Mouse (Mus musculus): ENCODE measurements around the gene Pnmal1. TPM values are rescaled to one million over a fixed set of nuclear protein-coding genes. Genes with fewer than 3 reads are reported as not detected.

Gene Pnmal1
- polyA plus RNA-seq, 1 experiment from 2014 or later, result 3.7 TPM

DNA sequence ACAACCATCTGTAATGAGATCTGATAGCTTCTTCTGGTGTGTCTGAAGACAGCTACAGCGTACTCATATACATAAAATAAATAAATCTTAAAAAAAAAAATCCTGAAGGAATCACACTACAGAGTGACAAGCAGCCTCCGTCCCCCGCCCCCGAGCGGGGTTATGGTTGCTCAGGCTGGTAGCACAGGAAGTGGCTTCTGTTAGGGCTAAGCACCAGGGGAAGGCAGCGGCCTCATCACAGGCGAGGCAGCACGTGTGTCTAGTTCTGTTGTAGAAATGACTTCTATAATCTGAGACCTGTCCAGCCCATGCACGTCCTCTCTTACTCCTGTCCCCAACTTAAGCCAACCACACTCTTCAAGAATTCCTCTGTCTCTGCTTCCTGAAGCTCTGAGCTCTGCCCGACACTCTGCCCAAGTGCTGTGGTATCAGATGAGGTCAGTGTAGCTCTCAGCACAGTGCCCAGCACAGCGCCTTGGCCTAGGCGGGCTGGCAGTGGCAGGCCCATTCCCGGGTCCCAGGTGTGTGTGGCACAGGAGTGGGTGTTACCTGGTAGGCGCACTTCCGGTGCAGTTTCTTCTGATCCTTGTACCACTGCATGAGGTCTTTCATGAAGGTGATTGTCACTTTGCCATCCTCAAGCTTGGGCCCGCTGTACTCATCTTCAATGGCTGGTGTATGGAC is 50.0 kb downstream of the Pnmal1 start:
- 91% methylated on average over 16 of the region's 16 CpGs for WGBS
- Histone ChIP-seq H3K27me3 (replicated peaks; ENCODE audit: control insufficient read depth, insufficient read depth, low read length) (no peaks in the 10 kb centered on the region), H3K9me3 (ENCODE audit: control insufficient read depth, low read length) (no peaks in the 10 kb centered on the region), H3K27ac (ENCODE audit: low read depth) (no peak overlapping the region), H3K4me2 (ENCODE audit: low read length) (no peak overlapping the region), H3K4me3 (ENCODE audit: low read depth, low read length) (no peak overlapping the region), H3K9ac (ENCODE audit: low read length) (no peak overlapping the region), H3K36me3 (ENCODE audit: control insufficient read depth, insufficient read depth, low read length) (peaks cover 100% of the 10 kb centered on the region), H3K4me1 (replicated peaks; ENCODE audit: control insufficient read depth, insufficient read depth, low read length) (no peaks in the 10 kb centered on the region)
- no peak for DNase-seq (ENCODE audit: low spot score)
- ATAC-seq (replicated peaks; ENCODE audit: low FRiP score, low TSS enrichment, low read depth), result no peak

DNA sequence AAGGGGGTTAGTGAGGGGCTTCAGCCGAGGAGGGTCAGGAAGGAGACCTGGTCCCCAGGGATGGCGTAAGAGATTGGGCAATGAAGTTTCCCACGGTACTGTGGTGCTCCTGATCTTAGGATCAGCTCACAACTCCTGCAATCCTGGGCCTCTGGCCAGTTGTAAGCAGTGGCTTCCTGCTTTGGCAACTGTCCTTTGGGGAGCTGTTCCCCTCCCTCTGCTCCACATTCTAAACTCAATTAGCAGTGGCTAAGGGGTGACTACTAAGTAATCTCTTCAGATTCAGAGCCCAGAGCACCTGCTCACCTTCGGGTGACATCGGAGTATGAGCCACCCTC is 50.5 kb downstream of the Pnmal1 start:
- H3K27ac ChIP-seq (ENCODE audit: low read depth), result no peak overlapping the region
- no peak overlapping the region for H3K9ac ChIP-seq (ENCODE audit: low read length)
- ATAC-seq (replicated peaks; ENCODE audit: low FRiP score, low TSS enrichment, low read depth) (no peak), DNase-seq (ENCODE audit: low spot score) (no peak)
- H3K9me3 ChIP-seq (ENCODE audit: control insufficient read depth, low read length), result no peaks in the 10 kb centered on the region
- H3K4me1 ChIP-seq (replicated peaks; ENCODE audit: control insufficient read depth, insufficient read depth, low read length), result no peaks in the 10 kb centered on the region
- no peaks in the 10 kb centered on the region for H3K27me3 ChIP-seq (replicated peaks; ENCODE audit: control insufficient read depth, insufficient read depth, low read length)
- H3K4me2 ChIP-seq (ENCODE audit: low read length), result no peak overlapping the region
- no peak overlapping the region for H3K4me3 ChIP-seq (ENCODE audit: low read depth, low read length)
- peaks cover 100% of the 10 kb centered on the region for H3K36me3 ChIP-seq (ENCODE audit: control insufficient read depth, insufficient read depth, low read length)
- WGBS, result 89% methylated on average over 5 of the region's 5 CpGs

DNA sequence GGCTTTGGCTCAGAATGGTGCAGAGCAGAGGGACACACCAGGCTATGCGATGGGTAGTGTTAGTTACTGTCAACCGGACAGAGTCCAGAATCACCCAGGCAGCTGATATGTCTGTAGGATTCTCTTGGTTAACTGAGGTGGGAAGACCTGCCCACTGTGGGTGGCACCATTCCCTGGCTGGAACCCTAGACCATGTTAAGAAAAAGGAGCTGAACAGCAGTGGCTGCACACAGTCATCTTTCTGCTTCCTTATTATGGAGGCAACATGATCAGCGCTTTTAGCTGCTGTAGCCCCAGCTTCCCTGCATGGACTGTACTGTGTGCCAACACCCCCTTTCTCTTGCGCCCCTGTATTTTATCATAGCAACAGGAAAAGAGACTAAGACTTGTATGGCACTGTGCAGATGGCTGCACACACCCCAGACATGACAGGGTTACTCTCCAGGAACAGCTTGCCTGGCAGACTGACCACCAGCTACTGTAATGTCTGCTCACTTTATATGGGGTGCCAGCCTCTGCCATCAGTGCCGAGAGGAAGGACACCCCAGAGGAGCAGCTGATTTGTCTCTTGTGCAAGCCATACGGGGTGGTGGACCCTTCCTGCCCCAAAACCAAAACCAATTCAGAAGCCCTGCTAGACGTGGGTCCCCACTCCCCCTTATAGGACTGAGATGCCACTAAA is 52.6 kb downstream of the Pnmal1 start:
- Histone ChIP-seq H3K9me3 (ENCODE audit: control insufficient read depth, low read length) (no peaks in the 10 kb centered on the region), H3K9ac (ENCODE audit: low read length) (no peak overlapping the region), H3K4me3 (ENCODE audit: low read depth, low read length) (no peak overlapping the region), H3K4me1 (replicated peaks; ENCODE audit: control insufficient read depth, insufficient read depth, low read length) (no peaks in the 10 kb centered on the region), H3K4me2 (ENCODE audit: low read length) (no peak overlapping the region), H3K36me3 (ENCODE audit: control insufficient read depth, insufficient read depth, low read length) (peaks cover 98% of the 10 kb centered on the region), H3K27ac (ENCODE audit: low read depth) (no peak overlapping the region), H3K27me3 (replicated peaks; ENCODE audit: control insufficient read depth, insufficient read depth, low read length) (no peaks in the 10 kb centered on the region)
- DNase-seq (ENCODE audit: low spot score) (no peak), ATAC-seq (replicated peaks; ENCODE audit: low FRiP score, low TSS enrichment, low read depth) (no peak)
- WGBS, result 90% methylated on average over 7 of the region's 7 CpGs

Other genes starting within 250 kb of the Pnmal1 start
- gene Ceacam9, start 237.8 kb upstream of the Pnmal1 start, polyA plus RNA-seq (2014; fragmentation: Nextera tagmentation; extraction: Ambion mirVana), result not detected in 2 replicates
- gene Ap2s1, start 221.3 kb upstream of the Pnmal1 start, polyA plus RNA-seq (2014; fragmentation: Nextera tagmentation; extraction: Ambion mirVana), result 255 and 270 TPM in 2 replicates
- 41.5 and 43.9 TPM in 2 replicates for gene Slc1a5, start 178.3 kb upstream of the Pnmal1 start, polyA plus RNA-seq (2014; fragmentation: Nextera tagmentation; extraction: Ambion mirVana)
- gene Strn4, start 143.8 kb upstream of the Pnmal1 start, polyA plus RNA-seq (2014; fragmentation: Nextera tagmentation; extraction: Ambion mirVana), result 107 and 111 TPM in 2 replicates
- gene Fkrp, start 142.9 kb upstream of the Pnmal1 start, polyA plus RNA-seq (2014; fragmentation: Nextera tagmentation; extraction: Ambion mirVana), result 27.5 and 28.3 TPM in 2 replicates
- 12.0 and 12.8 TPM in 2 replicates for gene Prkd2, start 116.8 kb upstream of the Pnmal1 start, polyA plus RNA-seq (2014; fragmentation: Nextera tagmentation; extraction: Ambion mirVana)
- 5.3 and 5.5 TPM in 2 replicates for gene Dact3, start 84.4 kb upstream of the Pnmal1 start, polyA plus RNA-seq (2014; fragmentation: Nextera tagmentation; extraction: Ambion mirVana)
- gene Gng8, start 67.9 kb upstream of the Pnmal1 start, polyA plus RNA-seq (2014; fragmentation: Nextera tagmentation; extraction: Ambion mirVana), result 12.5 and 13.9 TPM in 2 replicates
- 2.2 and 2.3 TPM in 2 replicates for gene Ptgir, start 53.2 kb upstream of the Pnmal1 start, polyA plus RNA-seq (2014; fragmentation: Nextera tagmentation; extraction: Ambion mirVana)
- 184 and 190 TPM in 2 replicates for gene Calm3, start 35.6 kb upstream of the Pnmal1 start, polyA plus RNA-seq (2014; fragmentation: Nextera tagmentation; extraction: Ambion mirVana)
- gene Pnmal2, start 15.0 kb upstream of the Pnmal1 start, polyA plus RNA-seq (2014; fragmentation: Nextera tagmentation; extraction: Ambion mirVana), result 4.1 and 5.3 TPM in 2 replicates
- gene Gm42372, start 23.4 kb downstream of the Pnmal1 start, polyA plus RNA-seq (2014; fragmentation: Nextera tagmentation; extraction: Ambion mirVana), result 0.51 and 0.62 TPM in 2 replicates
- gene Ccdc8, start 33.0 kb downstream of the Pnmal1 start, polyA plus RNA-seq (2014; fragmentation: Nextera tagmentation; extraction: Ambion mirVana), result 24.1 and 26.0 TPM in 2 replicates
- 101 and 103 TPM in 2 replicates for gene Ppp5c, start 68.2 kb downstream of the Pnmal1 start, polyA plus RNA-seq (2014; fragmentation: Nextera tagmentation; extraction: Ambion mirVana)
- gene Hif3a, start 102.7 kb downstream of the Pnmal1 start, polyA plus RNA-seq (2014; fragmentation: Nextera tagmentation; extraction: Ambion mirVana), result 55.8 and 58.2 TPM in 2 replicates
- gene Psg16, start 114.4 kb downstream of the Pnmal1 start, polyA plus RNA-seq (2014; fragmentation: Nextera tagmentation; extraction: Ambion mirVana), result 0.11 and 0.36 TPM in 2 replicates
- not detected in 2 replicates for gene Ceacam3, start 190.6 kb downstream of the Pnmal1 start, polyA plus RNA-seq (2014; fragmentation: Nextera tagmentation; extraction: Ambion mirVana)
- not detected in 2 replicates for gene Psg29, start 243.8 kb downstream of the Pnmal1 start, polyA plus RNA-seq (2014; fragmentation: Nextera tagmentation; extraction: Ambion mirVana)

Measured in intestine, embryonic 14.5 days (tissue).